Mouse (Mus musculus): ENCODE results near the gene Hsp90aa1. TPM values are rescaled to one million over a fixed set of nuclear protein-coding genes. Genes with fewer than 3 reads are reported as not detected.
A peak's percentile ranks its signal among the peaks of the same experiment; 100 is the strongest.
"Not testable (repeated sequence)": the region's sequence is repeated elsewhere in the genome, so short reads cannot be mapped to it uniquely, and the experiment has no call there.

Hsp90aa1 gene
- polyA plus RNA-seq, 1 experiment from 2014 or later: 869 TPM

GRCm38 (mm10) chr12:110725051-110725450 is 22.5 kb upstream of the Hsp90aa1 start:
- ATAC-seq (replicated peaks; ENCODE audit: insufficient number of reproducible peaks, low FRiP score, low TSS enrichment): no peak
- H3K4me2 ChIP-seq: no peak overlapping the region

GRCm38 (mm10) chr12:110716004-110716403 is 13.5 kb upstream of the Hsp90aa1 start:
- Histone ChIP-seq H3K36me3 (ENCODE audit: control insufficient read depth, insufficient read depth, low read length) (no peaks in the 10 kb centered on the region), H3K27ac (ENCODE audit: low read depth, low read length) (no peak overlapping the region), H3K4me3 (ENCODE audit: low read depth, low read length) (no peak overlapping the region), H3K27me3 (ENCODE audit: control insufficient read depth, insufficient read depth, low read length) (peaks cover 3% of the 10 kb centered on the region), H3K4me1 (ENCODE audit: control insufficient read depth, insufficient read depth, low read length) (no peaks in the 10 kb centered on the region), H3K9me3 (replicated peaks; ENCODE audit: control insufficient read depth, low read length) (no peaks in the 10 kb centered on the region), H3K9ac (ENCODE audit: low read depth, low read length) (no peak overlapping the region), H3K4me2 (no peak overlapping the region)
- 26% methylated on average over 5 of the region's 5 CpGs for WGBS (ENCODE audit: insufficient replicate concordance)
- ATAC-seq (replicated peaks; ENCODE audit: insufficient number of reproducible peaks, low FRiP score, low TSS enrichment): no peak

More at GRCm38 (mm10) chr12:110725051-110725450, 22.5 kb upstream of the Hsp90aa1 start:
- H3K9me3 ChIP-seq (replicated peaks; ENCODE audit: control insufficient read depth, low read length): no peaks in the 10 kb centered on the region
- no peak overlapping the region for H3K4me3 ChIP-seq (ENCODE audit: low read depth, low read length)
- no peak overlapping the region for H3K27ac ChIP-seq (ENCODE audit: low read depth, low read length)
- no peaks in the 10 kb centered on the region for H3K4me1 ChIP-seq (ENCODE audit: control insufficient read depth, insufficient read depth, low read length)
- no peaks in the 10 kb centered on the region for H3K27me3 ChIP-seq (ENCODE audit: control insufficient read depth, insufficient read depth, low read length)
- WGBS (ENCODE audit: insufficient replicate concordance): 88% methylated on average over 5 of the region's 5 CpGs
- no peaks in the 10 kb centered on the region for H3K36me3 ChIP-seq (ENCODE audit: control insufficient read depth, insufficient read depth, low read length)
- no peak overlapping the region for H3K9ac ChIP-seq (ENCODE audit: low read depth, low read length)

GRCm38 (mm10) chr12:110714215-110714614 is 11.7 kb upstream of the Hsp90aa1 start:
- no peaks in the 10 kb centered on the region for H3K9me3 ChIP-seq (replicated peaks; ENCODE audit: control insufficient read depth, low read length)
- no peak overlapping the region for H3K27ac ChIP-seq (ENCODE audit: low read depth, low read length)
- WGBS (ENCODE audit: insufficient replicate concordance): 86% methylated on average over 6 of the region's 6 CpGs
- no peaks in the 10 kb centered on the region for H3K4me1 ChIP-seq (ENCODE audit: control insufficient read depth, insufficient read depth, low read length)
- H3K27me3 ChIP-seq (ENCODE audit: control insufficient read depth, insufficient read depth, low read length): peaks cover 3% of the 10 kb centered on the region
- H3K4me3 ChIP-seq (ENCODE audit: low read depth, low read length): no peak overlapping the region
- H3K4me2 ChIP-seq: no peak overlapping the region
- H3K9ac ChIP-seq (ENCODE audit: low read depth, low read length): no peak overlapping the region
- no peaks in the 10 kb centered on the region for H3K36me3 ChIP-seq (ENCODE audit: control insufficient read depth, insufficient read depth, low read length)
- no peak for ATAC-seq (replicated peaks; ENCODE audit: insufficient number of reproducible peaks, low FRiP score, low TSS enrichment)

GRCm38 (mm10) chr12:110713784-110714183 is 11.3 kb upstream of the Hsp90aa1 start:
- Histone ChIP-seq H3K36me3 (ENCODE audit: control insufficient read depth, insufficient read depth, low read length) (no peaks in the 10 kb centered on the region), H3K9me3 (replicated peaks; ENCODE audit: control insufficient read depth, low read length) (no peaks in the 10 kb centered on the region), H3K27me3 (ENCODE audit: control insufficient read depth, insufficient read depth, low read length) (peaks cover 2% of the 10 kb centered on the region), H3K4me2 (no peak overlapping the region), H3K4me3 (ENCODE audit: low read depth, low read length) (no peak overlapping the region), H3K9ac (ENCODE audit: low read depth, low read length) (no peak overlapping the region), H3K4me1 (ENCODE audit: control insufficient read depth, insufficient read depth, low read length) (no peaks in the 10 kb centered on the region), H3K27ac (ENCODE audit: low read depth, low read length) (no peak overlapping the region)
- no peak for ATAC-seq (replicated peaks; ENCODE audit: insufficient number of reproducible peaks, low FRiP score, low TSS enrichment)
- 92% methylated on average over 6 of the region's 6 CpGs for WGBS (ENCODE audit: insufficient replicate concordance)

- Histone ChIP-seq H3K4me1 (ENCODE audit: control insufficient read depth, insufficient read depth, low read length) (peaks cover 5% of the 10 kb centered on the region; the same call in 1 of the 2 replicates), H3K4me2 (no peak overlapping the region), H3K9ac (ENCODE audit: low read depth, low read length) (no peak overlapping the region), H3K9me3 (replicated peaks; ENCODE audit: control insufficient read depth, low read length) (no peaks in the 10 kb centered on the region), H3K27ac (ENCODE audit: low read depth, low read length) (no peak overlapping the region), H3K36me3 (ENCODE audit: control insufficient read depth, insufficient read depth, low read length) (no peaks in the 10 kb centered on the region), H3K27me3 (ENCODE audit: control insufficient read depth, insufficient read depth, low read length) (no peaks in the 10 kb centered on the region), H3K4me3 (ENCODE audit: low read depth, low read length) (no peak overlapping the region)
- ATAC-seq (replicated peaks; ENCODE audit: insufficient number of reproducible peaks, low FRiP score, low TSS enrichment): no peak
- WGBS (ENCODE audit: insufficient replicate concordance): 61% methylated on average over 5 of the region's 5 CpGs
These were observed 8.7 kb upstream of the Hsp90aa1 start for GRCm38 (mm10) chr12:110711270-110711669.

- Histone ChIP-seq H3K27ac (ENCODE audit: low read depth, low read length) (no peak overlapping the region), H3K27me3 (ENCODE audit: control insufficient read depth, insufficient read depth, low read length) (no peaks in the 10 kb centered on the region), H3K9me3 (replicated peaks; ENCODE audit: control insufficient read depth, low read length) (no peaks in the 10 kb centered on the region), H3K9ac (ENCODE audit: low read depth, low read length) (no peak overlapping the region), H3K4me1 (ENCODE audit: control insufficient read depth, insufficient read depth, low read length) (peaks cover 9% of the 10 kb centered on the region; the same call in 1 of the 2 replicates), H3K4me2 (peak overlapping the region; percentile 75), H3K36me3 (ENCODE audit: control insufficient read depth, insufficient read depth, low read length) (no peaks in the 10 kb centered on the region), H3K4me3 (ENCODE audit: low read depth, low read length) (no peak overlapping the region)
- ATAC-seq (replicated peaks; ENCODE audit: insufficient number of reproducible peaks, low FRiP score, low TSS enrichment): no peak
- whole genome bisulfite sequencing (ENCODE audit: insufficient replicate concordance): 85% methylated on average over 7 of the region's 7 CpGs
These were observed 4.9 kb upstream of the Hsp90aa1 start for GRCm38 (mm10) chr12:110707451-110707850.

GRCm38 (mm10) chr12:110706337-110707231 is 4.1 kb upstream of the Hsp90aa1 start:
- Histone ChIP-seq H3K9me3 (replicated peaks; ENCODE audit: control insufficient read depth, low read length) (no peaks in the 10 kb centered on the region), H3K36me3 (ENCODE audit: control insufficient read depth, insufficient read depth, low read length) (no peaks in the 10 kb centered on the region), H3K27me3 (ENCODE audit: control insufficient read depth, insufficient read depth, low read length) (no peaks in the 10 kb centered on the region), H3K9ac (ENCODE audit: low read depth, low read length) (peak overlapping the region; percentile 72), H3K27ac (ENCODE audit: low read depth, low read length) (peak overlapping the region; percentile 46; the same call in 1 of the 2 replicates), H3K4me2 (peak overlapping the region; percentile 75), H3K4me1 (ENCODE audit: control insufficient read depth, insufficient read depth, low read length) (peaks cover 13% of the 10 kb centered on the region; the same call in 1 of the 2 replicates), H3K4me3 (ENCODE audit: low read depth, low read length) (peak overlapping the region; percentile 51)
- peak; percentile 76; the same call in 1 of the 2 replicates for ATAC-seq (replicated peaks; ENCODE audit: insufficient number of reproducible peaks, low FRiP score, low TSS enrichment)
- 1% methylated on average over 27 of the region's 27 CpGs for WGBS (ENCODE audit: insufficient replicate concordance)

GRCm38 (mm10) chr12:110705419-110705818 is 2.9 kb upstream of the Hsp90aa1 start:
- not testable (repeated sequence) for H3K27ac ChIP-seq (ENCODE audit: low read depth, low read length); H3K4me3 ChIP-seq (ENCODE audit: low read depth, low read length); H3K9ac ChIP-seq (ENCODE audit: low read depth, low read length); H3K36me3 ChIP-seq (ENCODE audit: control insufficient read depth, insufficient read depth, low read length); H3K4me2 ChIP-seq; ATAC-seq (replicated peaks; ENCODE audit: insufficient number of reproducible peaks, low FRiP score, low TSS enrichment); H3K27me3 ChIP-seq (ENCODE audit: control insufficient read depth, insufficient read depth, low read length); H3K9me3 ChIP-seq (replicated peaks; ENCODE audit: control insufficient read depth, low read length)
- H3K4me1 ChIP-seq (ENCODE audit: control insufficient read depth, insufficient read depth, low read length): peaks cover 15% of the 10 kb centered on the region; the same call in 1 of the 2 replicates
- WGBS (ENCODE audit: insufficient replicate concordance): 89% methylated on average over 4 of the region's 4 CpGs
